Mouse (Mus musculus): ENCODE results near the gene Zfp992. TPM values are rescaled to one million over a fixed set of nuclear protein-coding genes. Genes with fewer than 3 reads are reported as not detected.
"Not testable (repeated sequence)": the region's sequence is repeated elsewhere in the genome, so short reads cannot be mapped to it uniquely, and the experiment has no call there.

Zfp992 gene
- total RNA-seq, 1 experiment from 2014 or later, result 19.5 TPM

DNA sequence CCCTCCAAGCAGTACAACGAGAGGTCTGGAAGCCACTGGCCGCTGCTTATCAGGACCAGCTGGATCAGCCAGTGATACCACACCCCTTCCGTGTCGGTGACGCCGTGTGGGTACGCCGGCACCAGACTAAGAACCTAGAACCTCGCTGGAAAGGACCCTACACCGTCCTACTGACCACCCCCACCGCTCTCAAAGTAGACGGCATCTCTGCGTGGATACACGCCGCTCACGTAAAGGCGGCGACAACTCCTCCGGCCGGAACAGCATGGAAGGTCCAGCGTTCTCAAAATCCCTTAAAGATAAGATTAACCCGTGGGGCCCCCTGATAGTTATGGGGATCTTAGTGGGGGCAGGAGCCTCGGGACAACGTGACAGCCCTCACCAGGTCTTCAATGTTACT is 60.2 kb downstream of the Zfp992 start:
- ATAC-seq (replicated peaks; ENCODE audit: low read depth, poor library complexity, severe bottlenecking), result not testable (repeated sequence)

DNA sequence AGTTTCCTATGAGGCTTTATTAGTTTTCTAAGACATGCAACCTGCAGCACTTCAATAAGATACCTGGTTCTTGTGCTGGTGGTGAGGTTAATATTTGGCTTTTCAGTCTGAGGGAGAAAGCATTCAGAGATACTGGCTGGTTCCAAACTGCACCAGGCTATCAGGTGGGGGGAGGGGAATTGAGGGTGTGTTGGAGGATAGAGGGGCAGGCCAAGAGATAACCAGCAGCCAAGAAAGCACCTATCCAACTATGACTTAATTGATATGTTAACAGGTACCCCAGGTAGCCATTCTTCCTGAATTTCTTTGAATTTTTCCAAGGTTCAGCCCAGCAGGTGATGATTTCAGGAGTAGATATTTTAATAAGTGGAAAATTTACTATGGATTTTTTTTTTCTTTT is 63.0 kb downstream of the Zfp992 start:
- ATAC-seq (replicated peaks; ENCODE audit: low read depth, poor library complexity, severe bottlenecking), result not testable (repeated sequence)

DNA sequence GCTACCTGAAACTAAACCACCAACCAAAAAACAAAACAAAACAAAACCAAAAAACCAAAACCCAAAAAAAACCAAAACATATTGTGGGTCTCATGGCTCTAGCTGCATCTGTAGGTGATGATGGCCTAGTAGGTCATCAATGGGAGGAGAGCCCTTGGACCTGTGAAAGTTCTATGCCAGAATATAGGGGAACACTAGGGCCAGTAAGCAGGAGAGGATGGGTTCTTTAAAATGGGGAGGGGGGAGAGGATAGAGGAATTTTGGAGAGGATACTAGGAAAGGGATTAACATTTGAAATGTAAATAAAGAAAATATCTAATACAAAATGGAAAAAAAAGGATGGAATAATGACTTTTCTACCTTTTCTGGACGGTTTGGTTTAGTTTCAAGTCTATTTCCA is 67.7 kb downstream of the Zfp992 start:
- no peak for ATAC-seq (replicated peaks; ENCODE audit: low read depth, poor library complexity, severe bottlenecking)

DNA sequence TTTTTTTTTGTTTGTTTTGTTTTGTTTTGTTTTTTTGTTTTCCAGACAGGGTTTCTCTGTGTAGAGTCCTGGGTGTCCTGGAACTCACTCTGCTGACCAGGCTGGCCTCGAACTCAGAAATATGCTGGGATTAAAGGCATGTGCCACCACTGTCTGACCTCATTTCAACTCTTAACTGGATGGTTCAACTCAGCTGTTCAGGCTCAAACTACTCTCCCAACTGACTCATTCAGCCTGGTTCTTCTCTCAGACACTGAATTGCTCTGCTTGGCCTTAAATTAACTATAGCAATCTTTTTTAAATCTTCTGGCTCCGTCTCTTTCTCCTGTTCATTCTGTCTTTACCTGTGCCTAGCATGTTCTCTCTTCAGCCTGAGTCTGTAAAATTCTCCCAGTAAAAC is 68.3 kb downstream of the Zfp992 start:
- not testable (repeated sequence) for ATAC-seq (replicated peaks; ENCODE audit: low read depth, poor library complexity, severe bottlenecking)

Other genes starting within 250 kb of the Zfp992 start
- gene Zfp981, start 53.0 kb downstream of the Zfp992 start, total RNA-seq (2017), result not detected in 2 replicates
- 17.3 and 34.4 TPM in 2 replicates for gene Zfp993, start 161.9 kb downstream of the Zfp992 start, total RNA-seq (2017)

Data from common myeloid progenitor, adult 5-6 weeks (primary cell).